In the genomic region with DNA sequence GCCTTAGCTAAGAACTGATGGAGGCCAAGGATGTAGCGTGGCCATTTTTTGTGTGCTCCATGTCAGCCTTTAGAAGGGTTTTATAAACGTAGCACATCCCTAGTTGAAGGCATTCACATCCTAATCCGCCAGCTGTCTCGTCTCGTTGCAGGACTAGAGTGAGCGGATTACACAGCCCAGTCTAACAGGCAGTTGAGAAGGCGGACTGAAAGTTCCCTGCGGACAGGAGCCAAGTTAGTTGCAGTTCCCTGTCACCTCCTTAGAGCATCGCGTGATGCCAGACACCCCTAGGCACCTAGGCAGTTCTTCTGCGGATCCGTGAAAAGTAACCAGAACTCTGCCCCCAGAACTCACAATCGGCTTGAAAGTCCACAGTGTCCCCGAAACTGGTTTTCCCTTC, we compare ENCODE assay signal across 8 mouse cellular contexts. TPM values are rescaled to one million over a fixed set of nuclear protein-coding genes. Genes with fewer than 3 reads are reported as not detected.
A peak's percentile ranks its signal among the peaks of the same experiment; 100 is the strongest.
DNase-seq lines count a peak whose midpoint lies in the region; ATAC-seq lines count a peak whose summit lies in the region.

No protein-coding gene starts in this region.

- H3K36me3 ChIP-seq in forebrain, embryonic 11.5 days (ENCODE audit: control insufficient read depth, insufficient read depth, low read length): peaks cover 3% of the 10 kb centered on the region; the same call in 1 of the 2 replicates

- ATAC-seq in forebrain, embryonic 11.5 days (replicated peaks; ENCODE audit: low FRiP score): no peak; the same call in 1 of the 2 replicates
- ATAC-seq in megakaryocyte-erythroid progenitor cell, adult 5-6 weeks (replicated peaks; ENCODE audit: low FRiP score, low TSS enrichment, poor library complexity, severe bottlenecking): 0 out of 2 replicates have a peak, but pooled peaks have one; percentile 6

- peak overlapping the region; percentile 85 for H3K4me2 ChIP-seq in forebrain, embryonic 11.5 days (ENCODE audit: low read depth, low read length, severe bottlenecking)

- DNase-seq in 3T3-L1 (ENCODE audit: low read depth, low spot score): peak; percentile 34
- DNase-seq in ES-CJ7 (ENCODE audit: low read depth, low spot score): peak; percentile 50
- no peak for DNase-seq in forebrain, embryonic 11.5 days (ENCODE audit: low spot score)
- DNase-seq in heart, postnatal 4 days: peak; percentile 60
- peak; percentile 34 to 35 for DNase-seq in left cerebral cortex, postnatal 14 days (ENCODE audit: low spot score in 2 of 2)
- DNase-seq in right cerebral cortex, postnatal 25 days: peak; percentile 32
- no peak for DNase-seq in adipocyte (ENCODE audit: low spot score)

- peaks cover 5% of the 10 kb centered on the region; the same call in 1 of the 2 replicates for H3K4me1 ChIP-seq in forebrain, embryonic 11.5 days (replicated peaks; ENCODE audit: control insufficient read depth, insufficient read depth, low read length)

- H3K27ac ChIP-seq in forebrain, embryonic 11.5 days (ENCODE audit: low read depth, low read length): peak overlapping the region; percentile 91

- 3% methylated on average over 14 of the region's 14 CpGs for WGBS in forebrain, embryonic 11.5 days

- no peaks in the 10 kb centered on the region for H3K9me3 ChIP-seq in forebrain, embryonic 11.5 days (ENCODE audit: control insufficient read depth, low read length)

- H3K9ac ChIP-seq in forebrain, embryonic 11.5 days (ENCODE audit: low read length): peak overlapping the region; percentile 96

- no peaks in the 10 kb centered on the region for H3K27me3 ChIP-seq in forebrain, embryonic 11.5 days (ENCODE audit: control insufficient read depth, insufficient read depth, low read length)

- peak overlapping the region; percentile 68 for H3K4me3 ChIP-seq in forebrain, embryonic 11.5 days (ENCODE audit: low read depth, low read length)

- intact Hi-C loops in left cerebral cortex, postnatal 14 days (cut with DNase I): no loop called here

RNA-seq across cellular contexts. Expression of gene A930033H14Rik, which starts 0.9 kb away (rescaled TPM):
- 1.4 and 1.9 TPM in 2 replicates for polyA plus RNA-seq in forebrain, embryonic 11.5 days (2014; fragmentation: Nextera tagmentation; extraction: Ambion mirVana)
- 1 to 10 TPM; 6.0 to 6.6 TPM for total RNA-seq in heart, postnatal 4 days (2021)
- total RNA-seq in left cerebral cortex, postnatal 14 days (2021): 1 to 10 TPM; 4.1 to 4.3 TPM
- 0.46 TPM in 1 of 2 replicates, not detected in the other for total RNA-seq in megakaryocyte-erythroid progenitor cell, adult 5-6 weeks (2014; fragmentation: Nextera tagmentation)
- 0.08 and 0.42 TPM in 2 replicates for total RNA-seq in megakaryocyte-erythroid progenitor cell, adult 5-6 weeks (2017)

Comparison
In these comparisons a context has a peak if more than half of its experiments do, and no peak if none do; other contexts are left out.
1. DNase-seq: peak in 3T3-L1 (single experiment), ES-CJ7 (single experiment), heart, postnatal 4 days (single experiment), left cerebral cortex, postnatal 14 days (2 of 2) and right cerebral cortex, postnatal 25 days (single experiment); none in forebrain, embryonic 11.5 days (single experiment) and adipocyte (single experiment).